Mouse (Mus musculus): Measurements from ENCODE around the gene Trp53. TPM values are rescaled to one million over a fixed set of nuclear protein-coding genes. Genes with fewer than 3 reads are reported as not detected.

Gene Trp53
- polyA plus RNA-seq, 1 experiment from 2014 or later, result 86.5 TPM

DNA sequence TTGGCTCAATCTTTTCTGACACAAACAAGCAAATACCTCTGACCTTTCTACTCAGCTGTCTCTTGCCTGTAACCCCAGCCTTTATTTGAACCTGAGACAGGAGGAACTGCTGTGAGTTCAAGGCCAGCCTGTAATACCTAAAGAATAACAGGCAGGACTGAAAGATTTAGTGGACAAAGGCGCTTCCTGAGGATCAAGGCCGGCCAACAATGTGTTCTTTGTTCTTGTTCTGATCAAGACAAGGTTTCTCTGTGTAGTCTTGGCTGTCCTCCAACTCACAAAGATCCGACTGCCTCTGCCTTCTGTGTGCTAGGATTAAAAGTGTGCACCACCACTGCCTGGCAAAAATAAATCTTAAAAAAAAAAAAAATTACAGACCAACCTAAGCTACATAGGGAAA is 15.8 kb upstream of the Trp53 start:
- peaks cover 66% of the 10 kb centered on the region for H3K36me3 ChIP-seq
- H3K27ac ChIP-seq (replicated peaks), result no peak overlapping the region
- peaks cover 44% of the 10 kb centered on the region for H3K4me1 ChIP-seq
- H3K9ac ChIP-seq, result no peak overlapping the region
- ATAC-seq (ENCODE audit: extremely low read depth, insufficient number of reproducible peaks, low FRiP score, low TSS enrichment), result no peak
- no peaks in the 10 kb centered on the region for H3K9me3 ChIP-seq
- no peak overlapping the region for H3K4me3 ChIP-seq
- H3K4me2 ChIP-seq, result no peak overlapping the region
- peaks cover 16% of the 10 kb centered on the region; the same call in 1 of the 2 replicates for H3K27me3 ChIP-seq (replicated peaks)
- WGBS, result 66% methylated on average over 3 of the region's 3 CpGs

DNA sequence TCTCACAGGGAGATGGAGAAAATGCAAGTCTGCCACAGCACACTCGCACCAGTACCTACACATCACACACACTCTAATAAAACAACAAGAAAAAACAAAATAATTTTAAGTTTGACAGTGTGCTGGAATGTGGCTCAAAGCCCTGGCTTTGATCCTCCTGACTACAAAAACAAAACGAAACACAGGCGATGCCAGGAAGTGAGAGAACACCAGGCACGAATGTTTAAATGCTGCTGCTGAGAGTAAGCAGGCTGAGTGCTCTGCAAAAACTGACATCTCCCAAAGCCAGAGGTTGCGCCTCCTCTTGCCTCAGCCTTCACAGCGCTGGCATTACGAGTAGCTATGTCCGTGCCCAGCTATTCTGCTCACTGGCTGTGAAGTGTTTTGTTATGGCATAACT is 15.0 kb upstream of the Trp53 start:
- no peak overlapping the region for H3K27ac ChIP-seq (replicated peaks)
- peaks cover 16% of the 10 kb centered on the region; the same call in 1 of the 2 replicates for H3K27me3 ChIP-seq (replicated peaks)
- H3K4me2 ChIP-seq, result no peak overlapping the region
- no peak overlapping the region for H3K4me3 ChIP-seq
- WGBS, result 69% methylated on average over 8 of the region's 8 CpGs
- H3K9me3 ChIP-seq, result no peaks in the 10 kb centered on the region
- no peak for ATAC-seq (ENCODE audit: extremely low read depth, insufficient number of reproducible peaks, low FRiP score, low TSS enrichment)
- H3K4me1 ChIP-seq, result peaks cover 38% of the 10 kb centered on the region
- peaks cover 73% of the 10 kb centered on the region for H3K36me3 ChIP-seq
- no peak overlapping the region for H3K9ac ChIP-seq

DNA sequence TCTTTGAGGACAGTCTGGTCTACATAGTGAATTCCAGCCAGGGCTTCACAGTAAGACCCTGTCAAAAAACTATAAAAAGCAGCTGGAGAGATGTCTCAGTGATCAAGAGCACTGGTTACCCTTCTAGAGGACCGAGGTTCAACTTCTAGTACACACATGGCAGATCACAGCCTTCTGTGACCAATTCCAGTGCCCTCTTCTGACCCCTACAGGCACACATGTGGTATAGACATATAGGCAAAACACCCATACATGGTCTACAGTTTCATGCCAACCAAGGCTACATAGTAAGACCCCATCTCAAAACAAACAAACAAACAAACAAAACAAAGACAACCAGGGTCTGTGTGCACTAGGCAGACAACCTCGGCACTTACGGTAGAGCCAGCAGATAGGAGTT is 4.9 kb upstream of the Trp53 start:
- Histone ChIP-seq H3K36me3 (peaks cover 59% of the 10 kb centered on the region), H3K9ac (no peak overlapping the region), H3K4me2 (no peak overlapping the region), H3K9me3 (no peaks in the 10 kb centered on the region), H3K27me3 (replicated peaks) (no peaks in the 10 kb centered on the region), H3K4me3 (no peak overlapping the region), H3K27ac (replicated peaks) (no peak overlapping the region), H3K4me1 (peaks cover 22% of the 10 kb centered on the region)
- WGBS, result 57% methylated on average over 3 of the region's 3 CpGs
- no peak for ATAC-seq (ENCODE audit: extremely low read depth, insufficient number of reproducible peaks, low FRiP score, low TSS enrichment)

DNA sequence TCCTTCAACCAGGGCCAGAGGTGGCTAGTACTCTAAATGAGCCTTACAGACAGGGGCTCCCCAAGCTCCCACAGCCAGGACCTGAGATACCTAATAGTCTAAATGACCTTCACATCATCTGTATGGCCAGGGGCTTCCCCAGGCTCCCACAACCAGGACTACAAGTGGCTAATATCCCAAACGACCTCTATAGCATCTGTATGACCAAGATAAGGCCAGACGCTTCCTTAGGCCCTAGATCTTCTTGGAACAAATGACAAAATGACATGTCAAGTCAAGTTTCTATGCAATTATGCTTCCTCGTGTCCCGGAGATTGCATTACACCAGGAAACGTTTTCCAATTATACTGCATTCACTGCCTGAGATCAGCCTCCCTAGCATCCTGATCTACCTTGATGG is 3.9 kb upstream of the Trp53 start:
- H3K9ac ChIP-seq, result peak overlapping the region; percentile 8; the same call in 1 of the 2 replicates
- H3K4me1 ChIP-seq, result peaks cover 22% of the 10 kb centered on the region
- peaks cover 48% of the 10 kb centered on the region for H3K36me3 ChIP-seq
- no peak overlapping the region for H3K4me3 ChIP-seq
- H3K4me2 ChIP-seq, result no peak overlapping the region
- no peaks in the 10 kb centered on the region for H3K9me3 ChIP-seq
- H3K27ac ChIP-seq (replicated peaks), result no peak overlapping the region
- H3K27me3 ChIP-seq (replicated peaks), result no peaks in the 10 kb centered on the region
- no peak for ATAC-seq (ENCODE audit: extremely low read depth, insufficient number of reproducible peaks, low FRiP score, low TSS enrichment)
- 52% methylated on average over 5 of the region's 5 CpGs for WGBS

DNA sequence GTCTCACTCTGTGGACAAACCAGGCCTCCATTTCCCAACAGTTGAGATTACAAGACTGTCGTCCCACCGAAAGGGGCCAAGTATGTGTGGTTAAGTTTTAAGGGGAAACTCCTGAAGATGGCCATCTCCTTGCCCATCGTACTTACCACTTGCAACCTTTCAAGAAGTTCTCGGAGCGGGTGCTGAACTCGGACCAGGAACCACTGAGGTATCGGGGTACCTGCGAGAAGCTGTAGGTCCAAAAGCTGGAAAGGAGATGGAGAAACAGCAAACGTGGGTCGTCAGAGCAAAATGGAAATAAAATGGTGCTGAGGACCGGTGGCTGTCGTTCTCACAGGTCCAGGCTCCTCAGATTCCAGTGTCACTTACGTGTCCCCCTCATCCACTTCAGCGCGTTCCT is 1.9 kb upstream of the Trp53 start:
- no peaks in the 10 kb centered on the region for H3K27me3 ChIP-seq (replicated peaks)
- no peaks in the 10 kb centered on the region for H3K9me3 ChIP-seq
- H3K4me1 ChIP-seq, result peaks cover 36% of the 10 kb centered on the region
- no peak for ATAC-seq (ENCODE audit: extremely low read depth, insufficient number of reproducible peaks, low FRiP score, low TSS enrichment)
- peak overlapping the region; percentile 80 for H3K4me2 ChIP-seq
- peaks cover 35% of the 10 kb centered on the region for H3K36me3 ChIP-seq
- 10% methylated on average over 15 of the region's 15 CpGs for WGBS
- peak overlapping the region; percentile 70; the same call in 1 of the 2 replicates for H3K27ac ChIP-seq (replicated peaks)
- peak overlapping the region; percentile 92 for H3K9ac ChIP-seq
- peak overlapping the region; percentile 85 for H3K4me3 ChIP-seq

DNA sequence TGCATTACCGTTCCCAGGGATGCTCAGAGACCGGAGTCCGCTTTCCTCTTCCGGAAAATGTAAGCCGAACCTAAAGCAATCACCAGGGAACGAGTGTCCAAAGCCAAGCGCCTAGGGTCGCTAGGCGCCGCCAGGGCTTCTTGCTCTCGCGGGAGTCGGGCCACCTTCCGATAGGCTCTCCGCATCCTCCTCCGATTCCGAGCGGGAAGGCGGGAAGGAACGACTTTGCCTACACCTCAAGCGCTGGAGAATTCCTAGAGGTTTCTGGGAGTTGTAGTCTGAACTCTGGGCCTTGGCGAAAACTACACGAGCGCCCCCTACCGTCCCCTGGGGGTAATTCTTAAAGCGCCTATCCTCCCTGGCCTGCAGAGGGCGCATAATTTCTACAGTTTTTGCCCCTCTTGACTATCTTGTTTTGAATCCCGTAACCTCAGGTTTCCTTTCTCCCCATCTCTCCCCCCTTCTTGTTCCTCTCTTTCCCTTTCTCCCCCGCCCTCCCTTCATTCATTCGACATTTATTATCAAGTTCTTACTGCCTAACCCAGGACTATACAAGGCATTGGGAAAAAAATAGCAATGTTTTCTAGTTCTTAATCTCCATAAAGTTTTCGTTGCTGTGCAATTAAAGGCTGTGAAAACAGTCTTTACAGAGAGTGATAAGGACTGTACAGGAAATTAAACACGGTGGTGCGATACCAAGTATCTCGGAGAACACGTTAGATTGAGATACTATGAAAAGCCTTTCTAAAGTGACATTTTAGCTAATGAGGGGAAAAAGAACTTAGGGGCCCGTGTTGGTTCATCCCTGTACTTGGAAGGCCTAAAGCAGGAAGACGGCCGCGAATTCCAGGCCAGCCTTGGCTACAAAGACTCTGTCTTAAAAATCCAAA is 786 bp upstream of the Trp53 start:
- Histone ChIP-seq H3K9me3 (no peaks in the 10 kb centered on the region), H3K4me3 (peak overlapping the region; percentile 85), H3K4me1 (peaks cover 36% of the 10 kb centered on the region), H3K4me2 (peak overlapping the region; percentile 80), H3K9ac (peak overlapping the region; percentile 93), H3K27ac (replicated peaks) (peak overlapping the region; percentile 96), H3K36me3 (peaks cover 36% of the 10 kb centered on the region), H3K27me3 (replicated peaks) (no peaks in the 10 kb centered on the region)
- under 1% methylated on average over 39 of the region's 39 CpGs for WGBS
- ATAC-seq (ENCODE audit: extremely low read depth, insufficient number of reproducible peaks, low FRiP score, low TSS enrichment), result peak; percentile 84

DNA sequence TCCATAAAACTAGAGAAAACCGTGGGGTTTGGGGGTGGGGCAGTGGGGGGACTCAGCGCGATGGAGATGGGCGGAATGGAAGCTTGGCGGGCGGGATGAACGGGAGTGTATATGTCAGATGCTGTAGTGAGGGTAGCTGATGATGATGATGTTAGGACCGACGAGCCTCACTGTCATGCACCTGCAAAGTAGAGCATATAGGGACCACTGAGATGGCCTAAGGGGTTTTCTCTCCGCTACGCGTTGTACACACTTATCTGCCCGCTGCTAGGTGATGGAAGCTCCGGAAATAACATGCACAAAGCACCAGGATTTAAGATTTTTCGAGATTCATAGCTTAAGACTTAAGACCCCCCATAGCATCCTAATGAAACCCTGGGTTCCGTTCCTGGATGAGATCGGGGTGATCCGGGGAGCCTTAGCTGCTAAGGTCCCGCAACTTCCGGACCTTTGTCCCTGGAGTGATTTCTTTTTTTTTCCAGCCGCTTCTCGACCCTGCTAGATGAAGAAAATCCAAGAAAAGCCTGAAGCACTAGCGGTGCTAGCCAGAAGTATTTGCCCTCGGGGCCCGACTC is 500 bp downstream of the Trp53 start:
- ATAC-seq (ENCODE audit: extremely low read depth, insufficient number of reproducible peaks, low FRiP score, low TSS enrichment), result no peak
- peaks cover 38% of the 10 kb centered on the region for H3K36me3 ChIP-seq
- H3K4me2 ChIP-seq, result peak overlapping the region; percentile 80
- no peaks in the 10 kb centered on the region for H3K9me3 ChIP-seq
- H3K4me3 ChIP-seq, result peak overlapping the region; percentile 85
- WGBS, result under 1% methylated on average over 25 of the region's 25 CpGs
- H3K4me1 ChIP-seq, result peaks cover 44% of the 10 kb centered on the region
- H3K9ac ChIP-seq, result peak overlapping the region; percentile 93
- H3K27me3 ChIP-seq (replicated peaks), result no peaks in the 10 kb centered on the region
- H3K27ac ChIP-seq (replicated peaks), result peak overlapping the region; percentile 96

DNA sequence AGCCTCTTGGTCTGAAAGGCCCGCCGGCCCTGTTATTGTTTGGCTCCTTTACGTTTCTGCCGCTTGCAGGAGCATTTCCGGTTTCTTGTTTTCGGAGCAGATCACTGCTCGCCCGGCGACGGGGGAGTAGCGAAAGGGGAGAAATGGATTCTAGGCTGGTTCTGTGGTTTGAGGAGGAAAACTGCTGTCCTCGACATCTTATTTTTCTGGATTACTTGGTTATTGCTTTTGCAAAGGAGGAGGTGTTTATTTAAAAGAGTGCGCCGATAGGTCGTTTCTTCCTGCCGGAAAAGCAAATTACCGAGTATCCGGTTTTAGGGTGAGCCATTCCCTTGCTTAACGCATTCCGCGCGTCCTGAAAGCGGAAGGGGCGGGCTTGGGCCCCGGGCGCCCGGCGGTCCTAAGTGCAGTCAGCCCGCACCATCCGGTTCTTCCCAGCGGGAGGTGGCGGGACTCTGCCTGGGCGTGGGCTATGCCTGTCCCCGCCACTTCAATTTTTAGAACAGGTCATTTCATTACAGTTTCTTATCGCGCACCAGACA is 1.1 kb downstream of the Trp53 start:
- Histone ChIP-seq H3K4me3 (peak overlapping the region; percentile 85), H3K36me3 (peaks cover 34% of the 10 kb centered on the region), H3K4me2 (peak overlapping the region; percentile 80), H3K9me3 (no peaks in the 10 kb centered on the region), H3K9ac (peak overlapping the region; percentile 93), H3K27me3 (replicated peaks) (no peaks in the 10 kb centered on the region), H3K27ac (replicated peaks) (peak overlapping the region; percentile 96), H3K4me1 (peaks cover 50% of the 10 kb centered on the region)
- peak; percentile 62 for ATAC-seq (ENCODE audit: extremely low read depth, insufficient number of reproducible peaks, low FRiP score, low TSS enrichment)
- under 1% methylated on average over 36 of the region's 36 CpGs for WGBS

DNA sequence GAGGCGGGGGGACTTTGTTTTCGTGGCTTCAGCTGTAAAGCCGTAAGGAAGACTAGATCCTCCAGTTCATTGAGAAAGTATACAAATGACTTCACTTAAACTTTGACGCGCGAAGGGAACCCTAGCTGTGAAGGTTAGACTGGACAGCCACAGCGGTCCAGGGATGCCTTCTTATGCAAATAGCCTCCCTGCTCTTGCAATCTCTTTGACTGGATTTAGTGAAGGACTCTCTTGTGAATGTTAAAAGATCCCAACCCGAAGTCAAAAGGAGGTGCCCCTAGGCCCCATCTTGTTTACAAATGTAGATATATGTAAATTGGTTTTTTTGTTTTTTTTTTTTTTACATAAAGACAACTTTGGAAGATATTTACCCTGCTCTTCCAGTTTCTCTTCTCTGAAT is 1.7 kb downstream of the Trp53 start:
- no peak for ATAC-seq (ENCODE audit: extremely low read depth, insufficient number of reproducible peaks, low FRiP score, low TSS enrichment)
- Histone ChIP-seq H3K4me1 (peaks cover 48% of the 10 kb centered on the region), H3K4me3 (peak overlapping the region; percentile 85), H3K9me3 (no peaks in the 10 kb centered on the region), H3K4me2 (peak overlapping the region; percentile 80), H3K9ac (peak overlapping the region; percentile 93), H3K27ac (replicated peaks) (peak overlapping the region; percentile 96), H3K36me3 (peaks cover 35% of the 10 kb centered on the region), H3K27me3 (replicated peaks) (no peaks in the 10 kb centered on the region)
- WGBS, result 1% methylated on average over 8 of the region's 8 CpGs

DNA sequence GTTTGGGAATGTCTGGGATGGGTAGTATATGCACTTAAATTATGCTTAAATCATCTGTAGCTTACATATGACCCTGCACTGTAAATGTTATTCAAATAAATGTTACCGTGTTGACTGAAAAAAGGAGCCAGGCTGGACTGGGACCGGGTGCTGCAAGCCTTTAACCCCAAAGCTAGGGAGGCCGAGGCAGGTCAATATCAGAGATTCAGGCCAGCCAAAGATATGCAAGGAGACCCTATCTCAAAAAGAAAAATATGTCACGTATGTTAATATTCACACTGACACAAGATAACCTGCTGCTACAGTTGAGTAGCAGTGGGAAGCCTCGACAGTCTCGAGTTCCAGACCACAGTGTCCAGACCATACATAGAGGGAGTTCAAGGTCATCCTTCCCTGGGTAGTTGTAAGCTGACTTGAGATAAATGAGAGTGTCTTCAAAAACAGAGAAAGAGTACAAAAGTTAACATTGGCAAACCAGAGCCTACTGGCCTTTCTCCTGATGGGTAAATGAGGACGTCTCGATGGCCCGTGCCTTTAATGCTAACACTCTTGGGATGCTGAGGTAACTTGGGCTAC is 2.2 kb downstream of the Trp53 start:
- H3K9me3 ChIP-seq, result no peaks in the 10 kb centered on the region
- H3K4me3 ChIP-seq, result peak overlapping the region; percentile 85
- H3K27ac ChIP-seq (replicated peaks), result peak overlapping the region; percentile 96; the same call in 1 of the 2 replicates
- H3K36me3 ChIP-seq, result peaks cover 35% of the 10 kb centered on the region
- 55% methylated on average over 9 of the region's 9 CpGs for WGBS
- peaks cover 43% of the 10 kb centered on the region for H3K4me1 ChIP-seq
- no peaks in the 10 kb centered on the region for H3K27me3 ChIP-seq (replicated peaks)
- ATAC-seq (ENCODE audit: extremely low read depth, insufficient number of reproducible peaks, low FRiP score, low TSS enrichment), result no peak
- peak overlapping the region; percentile 93 for H3K9ac ChIP-seq
- peak overlapping the region; percentile 80 for H3K4me2 ChIP-seq

DNA sequence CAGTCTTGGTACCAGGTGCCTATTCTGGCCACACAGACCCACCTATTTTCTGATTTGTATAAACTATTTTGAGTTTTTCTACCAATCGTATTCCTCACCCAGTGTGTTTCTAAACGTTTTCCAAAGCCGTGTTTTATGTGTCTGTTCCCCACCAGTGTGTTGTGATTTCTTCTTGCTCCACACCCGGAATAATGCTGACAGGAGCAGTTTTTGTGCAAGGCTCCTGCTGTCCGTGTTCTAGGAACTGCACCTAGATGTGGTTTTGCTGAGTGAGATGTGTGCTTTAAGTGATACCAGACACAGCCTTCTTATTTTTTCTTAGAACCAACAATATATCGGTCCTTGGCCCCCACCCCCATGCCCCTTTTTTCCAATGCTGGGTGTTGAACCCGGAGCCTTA is 3.8 kb downstream of the Trp53 start:
- no peak overlapping the region for H3K4me2 ChIP-seq
- peaks cover 31% of the 10 kb centered on the region for H3K4me1 ChIP-seq
- no peak overlapping the region for H3K27ac ChIP-seq (replicated peaks)
- H3K27me3 ChIP-seq (replicated peaks), result no peaks in the 10 kb centered on the region
- no peak overlapping the region for H3K9ac ChIP-seq
- WGBS, result 77% methylated on average over 7 of the region's 7 CpGs
- no peaks in the 10 kb centered on the region for H3K9me3 ChIP-seq
- ATAC-seq (ENCODE audit: extremely low read depth, insufficient number of reproducible peaks, low FRiP score, low TSS enrichment), result no peak
- peaks cover 50% of the 10 kb centered on the region for H3K36me3 ChIP-seq
- H3K4me3 ChIP-seq, result no peak overlapping the region
